Mouse (Mus musculus) midbrain, embryonic 10.5 days (tissue): ENCODE measurements around the gene D430041D05Rik. TPM values are rescaled to one million over a fixed set of nuclear protein-coding genes. Genes with fewer than 3 reads are reported as not detected.
"Not testable (repeated sequence)": the region's sequence is repeated elsewhere in the genome, so short reads cannot be mapped to it uniquely, and the experiment has no call there.

Source experiments
- DNase-seq: peaks from one replicate; pipeline ENCODE4 v3.0.0-alpha.2; 2017; ENCODE audit warnings: low spot score
- H3K27ac ChIP-seq: fragments of 300-500 bp; sonication (generic); replicated peaks from 2 replicates; pipeline ENCODE4 v1.5.1; 2016; ENCODE audit warnings: mild to moderate bottlenecking
- H3K27me3 ChIP-seq: fragments of 300-500 bp; sonication (generic); 2 replicates; pipeline ENCODE4 v1.6.1; 2016; ENCODE audit warnings: low read depth, mild to moderate bottlenecking; ENCODE audit not compliant: poor library complexity, severe bottlenecking
- H3K36me3 ChIP-seq: fragments of 300-500 bp; sonication (generic); 2 replicates; pipeline ENCODE4 v1.6.1; 2016; ENCODE audit warnings: mild to moderate bottlenecking, moderate library complexity
- H3K4me1 ChIP-seq: fragments of 300-500 bp; sonication (generic); 2 replicates; pipeline ENCODE4 v1.6.1; 2016
- H3K4me3 ChIP-seq: fragments of 300-500 bp; sonication (generic); 2 replicates; pipeline ENCODE4 v1.5.1; 2016; ENCODE audit warnings: mild to moderate bottlenecking, moderate library complexity
- H3K9me3 ChIP-seq: fragments of 300-500 bp; sonication (generic); replicated peaks from 2 replicates; pipeline ENCODE4 v1.6.1; 2016; ENCODE audit warnings: mild to moderate bottlenecking
- WGBS: fragments of 180-500 bp; shearing (Covaris S2); methylation state at CpG from one replicate; pipeline ENCODE4 v1.1.7; 2016; 5-methylcytosine and 5-hydroxymethylcytosine counted together
- microRNA counts: library from miRNA; unstranded; fragments of <30 nt; microRNA quantifications from one replicate; lab custom pipeline; 2017
- microRNA-seq: library from miRNA; unstranded; fragments of <30 nt; microRNA quantifications from one replicate; pipeline ENCODE4, GENCODE M21; 2017
- polyA plus RNA-seq: library from polyadenylated mRNA; unstranded; fragments of >200 nt; fragmentation: Nextera tagmentation; extraction: Ambion mirVana; gene quantifications from 2 replicates; pipeline ENCODE4 v1.2.1, GENCODE M21; 2016

D430041D05Rik gene
- polyA plus RNA-seq, 1 experiment from 2014 or later, result 0.95 TPM

GRCm38 (mm10) chr2:104099946-104100345 lies 310.9 kb downstream of the D430041D05Rik start:
- Histone ChIP-seq H3K27ac (no peak overlapping the region), H3K4me1 (peaks cover 35% of the 10 kb centered on the region), H3K4me3 (no peak overlapping the region), H3K36me3 (no peaks in the 10 kb centered on the region), H3K27me3 (no peaks in the 10 kb centered on the region), H3K9me3 (no peaks in the 10 kb centered on the region)
- DNase-seq, result no peak
- 22% methylated on average over 1 of the region's 1 CpGs for WGBS

- Histone ChIP-seq H3K36me3 (no peaks in the 10 kb centered on the region), H3K4me1 (peaks cover 35% of the 10 kb centered on the region), H3K9me3 (no peaks in the 10 kb centered on the region), H3K27ac (no peak overlapping the region), H3K27me3 (no peaks in the 10 kb centered on the region), H3K4me3 (no peak overlapping the region)
- DNase-seq, result no peak
- 93% methylated on average over 2 of the region's 2 CpGs for WGBS
Measured at GRCm38 (mm10) chr2:104099231-104099585, 311.6 kb downstream of the D430041D05Rik start.

- Histone ChIP-seq H3K27ac (no peak overlapping the region), H3K27me3 (no peaks in the 10 kb centered on the region), H3K36me3 (no peaks in the 10 kb centered on the region), H3K4me3 (no peak overlapping the region), H3K4me1 (peaks cover 35% of the 10 kb centered on the region), H3K9me3 (no peaks in the 10 kb centered on the region)
- DNase-seq, result no peak
- WGBS, result 37% methylated on average over 3 of the region's 3 CpGs
Measured at GRCm38 (mm10) chr2:104098529-104099230, 312.1 kb downstream of the D430041D05Rik start.

GRCm38 (mm10) chr2:104097396-104097795 lies 313.4 kb downstream of the D430041D05Rik start:
- H3K36me3 ChIP-seq, H3K27me3 ChIP-seq, H3K4me3 ChIP-seq, H3K27ac ChIP-seq, H3K9me3 ChIP-seq, DNase-seq: not testable (repeated sequence)
- 92% methylated on average over 4 of the region's 4 CpGs for WGBS
- H3K4me1 ChIP-seq, result peaks cover 35% of the 10 kb centered on the region

GRCm38 (mm10) chr2:104096796-104097195 lies 314.0 kb downstream of the D430041D05Rik start:
- peak overlapping the region; percentile 46; the same call in 1 of the 2 replicates for H3K27ac ChIP-seq
- not testable (repeated sequence) for H3K27me3 ChIP-seq, DNase-seq, H3K36me3 ChIP-seq, H3K9me3 ChIP-seq
- peak overlapping the region; percentile 61; the same call in 1 of the 2 replicates for H3K4me3 ChIP-seq
- WGBS, result 37% methylated on average over 1 of the region's 1 CpGs
- H3K4me1 ChIP-seq, result peaks cover 35% of the 10 kb centered on the region

- DNase-seq, result no peak
- WGBS, result 44% methylated on average over 10 of the region's 10 CpGs
- H3K9me3 ChIP-seq, result no peaks in the 10 kb centered on the region
Measured at GRCm38 (mm10) chr2:104096256-104096655, 314.6 kb downstream of the D430041D05Rik start.

GRCm38 (mm10) chr2:104095741-104096213 lies 315.0 kb downstream of the D430041D05Rik start, which contains the start of gene Cd59a:
Gene Cd59a (plus strand): TSS chr2:104095801.
- no peaks in the 10 kb centered on the region for H3K36me3 ChIP-seq
- WGBS, result 4% methylated on average over 15 of the region's 15 CpGs
- peak within 1 kb of the TSS; percentile 61 for H3K4me3 ChIP-seq
- peaks cover 35% of the 10 kb centered on the region for H3K4me1 ChIP-seq
- DNase-seq, result peak; percentile 77
- H3K27me3 ChIP-seq, result no peaks in the 10 kb centered on the region
- H3K27ac ChIP-seq, result peak within 1 kb of the TSS; percentile 87
- no peaks in the 10 kb centered on the region for H3K9me3 ChIP-seq

More at GRCm38 (mm10) chr2:104096256-104096655, 314.6 kb downstream of the D430041D05Rik start:
- H3K4me1 ChIP-seq, result peaks cover 35% of the 10 kb centered on the region
- H3K36me3 ChIP-seq, result no peaks in the 10 kb centered on the region
- H3K4me3 ChIP-seq, result peak overlapping the region; percentile 61
- H3K27ac ChIP-seq, result peak overlapping the region; percentile 87
- H3K27me3 ChIP-seq, result no peaks in the 10 kb centered on the region

GRCm38 (mm10) chr2:104093305-104093704 lies 317.5 kb downstream of the D430041D05Rik start:
- no peak overlapping the region for H3K27ac ChIP-seq
- WGBS, result 87% methylated on average over 2 of the region's 2 CpGs
- peaks cover 21% of the 10 kb centered on the region for H3K4me1 ChIP-seq

More at GRCm38 (mm10) chr2:104093305-104093704, 317.5 kb downstream of the D430041D05Rik start:
- Histone ChIP-seq H3K36me3 (no peaks in the 10 kb centered on the region), H3K4me3 (no peak overlapping the region), H3K9me3 (no peaks in the 10 kb centered on the region), H3K27me3 (no peaks in the 10 kb centered on the region)
- no peak for DNase-seq

MicroRNAs encoded within 50 kb of the gene (microRNA counts, 519-probe panel; counts per million panel counts)
- not detected for microRNA mmu-miR-1902 (lab: Ali Mortazavi, UCI)

Small RNAs within 50 kb of the gene (microRNA-seq; reads per million reads assigned to microRNA genes)
- not detected for gene Mir1902

Other genes starting within 250 kb of the D430041D05Rik start
- gene Hipk3, start 83.4 kb upstream of the D430041D05Rik start, polyA plus RNA-seq, result 6.2 and 6.3 TPM in 2 replicates
- gene Cstf3, start 179.5 kb upstream of the D430041D05Rik start, polyA plus RNA-seq, result 94.5 and 100 TPM in 2 replicates